Mouse (Mus musculus) stomach, embryonic 16.5 days (tissue): ENCODE measurements around the gene Mylk2. TPM values are rescaled to one million over a fixed set of nuclear protein-coding genes. Genes with fewer than 3 reads are reported as not detected.

Experiments used
- ATAC-seq: fragments of 200-750 bp; cut with Nextera tagmentation; 2 replicates; pipeline ENCODE4 v1.8.0; 2017; ENCODE audit warnings: moderate number of reproducible peaks, moderate TSS enrichment; ENCODE audit not compliant: insufficient read depth, low FRiP score
- H3K27ac ChIP-seq: fragments of 300-500 bp; sonication (generic); 2 replicates; pipeline ENCODE4 v1.5.1; 2014; ENCODE audit warnings: low read length
- H3K27me3 ChIP-seq: fragments of 300-500 bp; sonication (generic); 2 replicates; pipeline ENCODE4 v1.6.1; 2014; ENCODE audit warnings: low read length, control low read depth, mixed read lengths; ENCODE audit not compliant: control insufficient read depth, insufficient read depth
- H3K36me3 ChIP-seq: fragments of 300-500 bp; sonication (generic); 2 replicates; pipeline ENCODE4 v1.6.1; 2014; ENCODE audit warnings: low read length; ENCODE audit not compliant: control insufficient read depth, insufficient read depth
- H3K4me1 ChIP-seq: fragments of 300-500 bp; sonication (generic); 2 replicates; pipeline ENCODE4 v1.6.1; 2014; ENCODE audit warnings: low read length, control low read depth, mixed read lengths; ENCODE audit not compliant: control insufficient read depth, insufficient read depth
- H3K4me2 ChIP-seq: fragments of 300-500 bp; sonication (generic); 2 replicates; pipeline ENCODE4 v1.6.1; 2014; ENCODE audit warnings: low read depth, low read length, mixed read lengths
- H3K4me3 ChIP-seq: fragments of 300-500 bp; sonication (generic); replicated peaks from 2 replicates; pipeline ENCODE4 v1.5.1; 2014; ENCODE audit warnings: mild to moderate bottlenecking, low read length
- H3K9ac ChIP-seq: fragments of 300-500 bp; sonication (generic); 2 replicates; pipeline ENCODE4 v1.6.1; 2014; ENCODE audit warnings: low read length
- H3K9me3 ChIP-seq: fragments of 300-500 bp; sonication (generic); replicated peaks from 2 replicates; pipeline ENCODE4 v1.6.1; 2016; ENCODE audit warnings: low read length, control low read depth; ENCODE audit not compliant: control insufficient read depth
- WGBS: fragments of 180-500 bp; shearing (Covaris S2); extraction: QIAGEN DNeasy Blood & Tissue Kit; methylation state at CpG from one replicate; pipeline ENCODE4 v1.1.7; 2014; 5-methylcytosine and 5-hydroxymethylcytosine counted together
- polyA plus RNA-seq: library from polyadenylated mRNA; unstranded; fragments of >200 nt; fragmentation: Nextera tagmentation; extraction: Ambion mirVana; gene quantifications from 2 replicates; pipeline ENCODE4 v1.2.1, GENCODE M21; 2015

Gene Mylk2
- polyA plus RNA-seq, 1 experiment from 2014 or later = 1.8 TPM

DNA sequence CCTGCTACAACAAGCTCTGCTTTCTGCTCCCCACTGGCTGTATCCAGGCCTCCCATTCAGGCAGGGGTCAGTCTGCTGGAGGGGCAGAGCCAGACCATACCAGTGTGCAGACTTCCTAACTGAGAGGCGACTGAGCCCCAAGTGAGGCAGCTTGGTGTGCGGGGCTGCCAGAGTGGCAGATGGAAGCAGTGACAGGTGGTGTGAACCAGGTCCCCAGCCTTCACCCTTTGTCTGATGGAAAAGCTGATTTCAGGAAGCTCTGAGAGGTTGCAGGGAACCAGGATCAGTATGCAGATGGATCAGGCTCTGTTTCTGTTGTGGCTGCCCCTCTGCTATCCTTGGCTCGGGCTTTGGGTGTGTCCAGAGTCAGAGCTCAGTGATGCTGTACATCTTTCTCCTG lies 12.5 kb downstream of the Mylk2 start:
- peaks cover 11% of the 10 kb centered on the region; the same call in 1 of the 2 replicates for H3K4me1 ChIP-seq
- WGBS = 78% methylated on average over 3 of the region's 3 CpGs
- no peak overlapping the region for H3K9ac ChIP-seq
- no peak overlapping the region for H3K4me3 ChIP-seq
- no peak overlapping the region for H3K27ac ChIP-seq
- no peaks in the 10 kb centered on the region for H3K27me3 ChIP-seq
- ATAC-seq = no peak
- no peaks in the 10 kb centered on the region for H3K9me3 ChIP-seq
- H3K36me3 ChIP-seq = no peaks in the 10 kb centered on the region
- no peak overlapping the region for H3K4me2 ChIP-seq

DNA sequence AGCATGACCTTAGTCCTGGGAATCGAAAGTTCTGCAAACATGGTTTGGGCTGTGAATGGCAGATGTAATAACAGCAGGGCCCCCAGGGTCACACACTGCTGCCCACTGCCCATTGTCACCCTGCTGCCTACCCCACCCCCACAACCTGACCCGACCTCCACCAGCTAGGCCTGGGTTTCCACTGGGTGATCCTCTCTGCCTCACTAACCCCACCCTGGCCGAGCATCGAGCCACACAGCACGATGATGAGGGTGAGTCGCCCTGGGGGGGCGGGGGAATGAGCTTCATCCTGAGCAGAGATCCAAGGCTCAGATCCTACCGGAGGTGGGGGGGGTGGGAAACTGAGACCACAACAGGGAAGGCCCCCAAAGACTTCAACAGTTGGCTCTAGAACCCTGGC lies 13.0 kb downstream of the Mylk2 start:
- Histone ChIP-seq H3K27ac (no peak overlapping the region), H3K4me2 (no peak overlapping the region), H3K4me1 (peaks cover 15% of the 10 kb centered on the region), H3K9ac (no peak overlapping the region), H3K4me3 (no peak overlapping the region), H3K36me3 (no peaks in the 10 kb centered on the region), H3K9me3 (no peaks in the 10 kb centered on the region), H3K27me3 (no peaks in the 10 kb centered on the region)
- 49% methylated on average over 8 of the region's 8 CpGs for WGBS
- no peak for ATAC-seq

- H3K4me2 ChIP-seq = no peak overlapping the region
- no peak overlapping the region for H3K4me3 ChIP-seq
- H3K9me3 ChIP-seq = no peaks in the 10 kb centered on the region
- H3K4me1 ChIP-seq = peaks cover 15% of the 10 kb centered on the region
- H3K36me3 ChIP-seq = no peaks in the 10 kb centered on the region
- peak overlapping the region; percentile 78; the same call in 1 of the 2 replicates for H3K27ac ChIP-seq
- no peak overlapping the region for H3K9ac ChIP-seq
- ATAC-seq = no peak
- no peaks in the 10 kb centered on the region for H3K27me3 ChIP-seq
- whole genome bisulfite sequencing = 70% methylated on average over 5 of the region's 5 CpGs
Observed at GRCm38 (mm10) chr2:152924543-152924942, 13.4 kb downstream of the Mylk2 start.

DNA sequence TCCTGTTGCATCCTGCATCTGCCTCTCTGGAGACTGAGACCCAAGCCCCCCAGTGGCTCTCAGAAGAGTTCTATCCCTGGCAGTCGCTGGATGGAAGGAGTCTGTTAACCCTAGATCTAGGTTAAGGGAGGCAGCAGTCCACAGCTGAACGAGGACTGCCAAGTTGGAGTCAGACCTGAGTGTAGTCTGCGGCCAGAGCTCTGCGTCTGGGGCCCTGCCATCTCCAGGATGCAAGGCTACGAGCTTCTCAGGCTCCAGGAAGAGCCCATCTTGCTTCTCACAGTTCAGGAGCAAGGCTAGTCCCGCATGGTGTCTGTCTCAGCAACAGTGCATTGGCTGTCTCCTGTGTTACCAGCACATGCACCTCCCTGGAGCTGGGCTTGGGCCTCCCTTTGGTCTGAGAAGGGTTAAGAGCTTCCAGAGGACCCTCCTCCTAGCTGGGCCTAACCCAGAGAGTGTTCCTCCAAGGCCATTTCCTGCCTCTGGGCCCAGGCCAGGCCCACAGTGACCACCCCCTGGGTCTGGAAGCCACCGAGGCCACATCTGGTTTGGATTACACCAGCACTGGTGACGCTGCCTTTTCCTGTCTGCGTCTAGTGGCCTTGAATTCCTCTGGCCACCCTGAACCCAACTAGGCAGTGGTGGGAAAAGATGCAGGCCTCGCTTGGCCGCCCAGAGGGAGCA lies 14.2 kb downstream of the Mylk2 start:
- Histone ChIP-seq H3K4me2 (no peak overlapping the region), H3K4me3 (no peak overlapping the region), H3K9me3 (no peaks in the 10 kb centered on the region), H3K9ac (peak overlapping the region; percentile 57), H3K4me1 (peaks cover 15% of the 10 kb centered on the region), H3K27me3 (no peaks in the 10 kb centered on the region), H3K36me3 (no peaks in the 10 kb centered on the region), H3K27ac (peak overlapping the region; percentile 78)
- peak; percentile 76 for ATAC-seq
- WGBS = 42% methylated on average over 11 of the region's 11 CpGs

DNA sequence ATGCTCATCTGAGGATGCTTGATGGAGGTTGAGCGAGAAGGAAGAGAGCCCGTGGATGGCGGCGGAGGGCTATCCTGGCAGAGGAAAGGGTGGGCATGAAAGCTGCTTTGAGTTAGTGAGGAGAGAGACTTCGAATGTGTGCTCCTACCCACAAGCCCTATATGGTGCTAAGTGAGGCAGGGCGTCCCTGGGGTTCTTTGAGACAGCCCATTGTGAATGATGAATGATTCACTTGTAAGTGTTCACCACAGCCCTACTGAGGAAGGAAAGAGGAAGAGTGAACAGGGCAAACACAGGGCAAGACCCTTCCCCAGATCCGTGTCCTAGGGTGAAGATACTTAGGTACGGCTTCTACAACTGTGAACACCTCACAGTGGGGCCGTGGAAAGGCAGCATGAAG lies 15.7 kb downstream of the Mylk2 start:
- no peaks in the 10 kb centered on the region for H3K36me3 ChIP-seq
- H3K9me3 ChIP-seq = no peaks in the 10 kb centered on the region
- 66% methylated on average over 9 of the region's 9 CpGs for WGBS
- H3K4me3 ChIP-seq = no peak overlapping the region
- H3K27ac ChIP-seq = no peak overlapping the region
- H3K4me1 ChIP-seq = peaks cover 20% of the 10 kb centered on the region
- no peak overlapping the region for H3K4me2 ChIP-seq
- no peaks in the 10 kb centered on the region for H3K27me3 ChIP-seq
- 0 out of 2 replicates have a peak overlapping the region, but pooled peaks have one; percentile 26 for H3K9ac ChIP-seq
- ATAC-seq = no peak

DNA sequence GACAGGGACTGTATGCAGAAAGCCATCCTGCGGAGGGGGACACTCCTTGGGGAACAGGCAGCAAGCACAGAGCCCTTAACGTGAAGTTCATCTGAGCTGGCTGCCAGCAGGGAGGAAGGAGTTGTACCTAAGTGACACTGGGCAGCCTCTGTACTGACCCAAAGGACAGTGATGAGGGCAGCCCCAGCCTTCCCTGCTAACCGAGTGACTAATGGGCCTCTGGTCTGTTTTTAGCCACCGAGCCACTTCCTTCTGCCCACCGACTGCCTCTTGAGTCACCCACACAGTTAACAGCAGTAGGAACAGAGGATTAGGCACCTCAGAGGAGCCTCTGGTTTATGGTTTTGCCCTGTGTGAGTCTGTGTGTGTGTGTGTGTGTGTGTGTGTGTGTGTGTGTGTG lies 16.2 kb downstream of the Mylk2 start:
- WGBS = 58% methylated on average over 5 of the region's 5 CpGs
- H3K27ac ChIP-seq = no peak overlapping the region
- peaks cover 21% of the 10 kb centered on the region for H3K4me1 ChIP-seq
- H3K4me3 ChIP-seq = no peak overlapping the region
- no peak for ATAC-seq
- no peak overlapping the region for H3K9ac ChIP-seq
- H3K36me3 ChIP-seq = no peaks in the 10 kb centered on the region
- no peaks in the 10 kb centered on the region for H3K27me3 ChIP-seq
- H3K9me3 ChIP-seq = no peaks in the 10 kb centered on the region
- no peak overlapping the region for H3K4me2 ChIP-seq

DNA sequence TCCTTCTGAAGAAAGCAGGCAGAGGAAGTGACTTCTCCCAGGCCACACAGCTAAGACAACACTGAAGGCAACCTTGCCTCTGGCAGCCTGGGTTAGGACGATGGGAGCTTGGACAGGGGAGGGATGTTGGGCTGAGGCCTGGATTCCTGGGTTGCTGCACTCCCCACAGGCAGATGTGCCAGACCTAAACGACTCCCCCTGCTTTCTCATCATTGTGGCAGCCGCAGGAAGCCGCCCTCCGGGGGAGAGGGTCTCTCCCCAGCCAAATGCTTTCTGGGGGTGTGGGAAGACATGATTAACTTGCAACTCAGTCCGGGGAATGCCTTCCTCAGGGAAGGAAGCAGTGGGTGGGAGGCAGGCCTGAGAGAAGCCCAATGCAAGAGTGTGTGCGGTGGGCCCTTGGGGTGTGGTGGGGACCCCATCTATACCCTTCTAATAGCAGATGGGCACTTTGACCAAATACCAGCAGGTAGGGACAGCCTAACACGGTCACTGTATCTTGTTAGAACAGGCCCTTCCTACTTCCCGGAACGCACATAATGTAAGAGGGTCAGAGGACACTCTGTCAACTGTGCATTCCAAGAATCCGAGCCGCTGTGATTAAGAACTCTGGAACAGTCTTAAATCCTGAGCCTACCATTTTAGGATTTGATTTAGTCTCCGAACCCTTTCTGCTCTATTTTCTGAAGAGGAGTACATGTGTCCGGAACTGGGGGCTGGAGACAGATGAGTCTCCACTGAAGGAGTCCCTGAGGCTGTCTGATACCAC lies 17.3 kb downstream of the Mylk2 start:
- ATAC-seq = no peak
- WGBS = 47% methylated on average over 14 of the region's 14 CpGs
- Histone ChIP-seq H3K27me3 (no peaks in the 10 kb centered on the region), H3K9me3 (no peaks in the 10 kb centered on the region), H3K9ac (no peak overlapping the region; the same call in 1 of the 2 replicates), H3K27ac (peak overlapping the region; percentile 61), H3K4me1 (peaks cover 21% of the 10 kb centered on the region), H3K36me3 (no peaks in the 10 kb centered on the region), H3K4me2 (no peak overlapping the region), H3K4me3 (no peak overlapping the region)

GRCm38 (mm10) chr2:152928988-152929370 lies 17.8 kb downstream of the Mylk2 start:
- no peaks in the 10 kb centered on the region for H3K27me3 ChIP-seq
- H3K36me3 ChIP-seq = no peaks in the 10 kb centered on the region
- H3K4me3 ChIP-seq = no peak overlapping the region
- no peaks in the 10 kb centered on the region for H3K9me3 ChIP-seq
- H3K27ac ChIP-seq = peak overlapping the region; percentile 61
- no peak for ATAC-seq
- peaks cover 21% of the 10 kb centered on the region for H3K4me1 ChIP-seq
- no peak overlapping the region for H3K9ac ChIP-seq
- H3K4me2 ChIP-seq = no peak overlapping the region
- WGBS = 69% methylated on average over 3 of the region's 3 CpGs

DNA sequence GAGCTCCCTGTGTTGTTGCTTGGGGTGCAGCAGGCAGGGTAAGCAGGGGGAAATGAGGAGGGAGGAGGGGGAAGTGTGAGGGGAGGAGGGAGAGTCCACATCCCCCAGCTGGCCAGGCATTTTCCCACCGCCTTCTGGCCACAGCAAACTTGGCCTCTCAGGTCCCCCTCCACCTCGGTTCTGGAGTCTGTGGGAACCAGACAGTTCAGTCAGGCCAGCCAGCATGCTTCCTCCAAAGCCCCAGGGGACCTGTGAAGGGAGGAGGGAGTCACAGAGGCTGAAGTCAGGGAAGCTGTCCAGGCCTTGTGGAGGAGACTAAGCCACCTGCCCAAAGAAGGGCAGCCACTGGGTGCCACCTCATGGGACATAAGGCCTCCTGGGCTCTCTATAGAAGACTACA lies 19.1 kb downstream of the Mylk2 start:
- H3K27me3 ChIP-seq = no peaks in the 10 kb centered on the region
- no peaks in the 10 kb centered on the region for H3K36me3 ChIP-seq
- no peak overlapping the region for H3K4me3 ChIP-seq
- ATAC-seq = no peak
- H3K9me3 ChIP-seq = no peaks in the 10 kb centered on the region
- H3K27ac ChIP-seq = peak overlapping the region; percentile 32; the same call in 1 of the 2 replicates
- whole genome bisulfite sequencing = 25% methylated on average over 2 of the region's 2 CpGs
- H3K9ac ChIP-seq = 0 out of 2 replicates have a peak overlapping the region, but pooled peaks have one; percentile 12
- peak overlapping the region; percentile 15; the same call in 1 of the 2 replicates for H3K4me2 ChIP-seq
- H3K4me1 ChIP-seq = peaks cover 21% of the 10 kb centered on the region
